Mouse (Mus musculus): ENCODE results near the gene Vsig10. TPM values are rescaled to one million over a fixed set of nuclear protein-coding genes. Genes with fewer than 3 reads are reported as not detected.
"Not testable (repeated sequence)": the region's sequence is repeated elsewhere in the genome, so short reads cannot be mapped to it uniquely, and the experiment has no call there.

Gene Vsig10
- polyA plus RNA-seq, 1 experiment, result 17.2 TPM

DNA sequence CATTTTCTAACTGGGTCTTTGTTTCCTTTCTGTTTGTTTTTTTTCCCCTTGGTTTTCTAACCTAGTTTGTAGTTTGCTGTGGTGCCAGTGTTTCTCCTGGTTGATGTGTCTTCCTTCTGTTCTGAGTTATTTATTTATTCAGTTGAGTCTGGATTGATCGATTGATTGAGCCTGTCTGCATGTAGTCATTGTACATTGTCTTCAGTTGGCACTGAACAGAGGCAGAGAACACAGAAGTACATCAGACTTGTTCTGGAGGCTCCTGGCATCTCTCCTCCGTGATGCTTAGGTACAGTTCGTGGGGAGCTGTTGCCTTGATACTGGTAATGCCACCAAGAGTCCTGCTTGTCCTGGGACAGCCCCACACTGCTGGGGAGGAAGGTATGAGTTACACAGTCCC is 45.9 kb downstream of the Vsig10 start:
- 52% methylated on average over 3 of the region's 3 CpGs for WGBS
- H3K4me3 ChIP-seq (ENCODE audit: insufficient read depth, low read depth, low read length), result no peak overlapping the region
- H3K4me1 ChIP-seq (ENCODE audit: control insufficient read depth, insufficient read depth, low read length), result peaks cover 56% of the 10 kb centered on the region
- H3K36me3 ChIP-seq (ENCODE audit: control insufficient read depth, insufficient read depth, low read length), result no peaks in the 10 kb centered on the region; the same call in 1 of the 2 replicates
- no peak for TF ChIP-seq CTCF (conservative IDR thresholded peaks at IDR 0.05; ENCODE audit: insufficient read depth, insufficient read length, low read depth, low read length)
- no peak for TF ChIP-seq POLR2A (IDR thresholded peaks at IDR 0.05; ENCODE audit: low read depth, low read length)
- H3K27ac ChIP-seq (ENCODE audit: insufficient read depth, low read depth, low read length), result 0 out of 2 replicates have a peak overlapping the region, but pooled peaks have one; percentile 41
- no peak for DNase-seq
- no peaks in the 10 kb centered on the region for H3K27me3 ChIP-seq (replicated peaks; ENCODE audit: control insufficient read depth, insufficient read depth, low read length)

DNA sequence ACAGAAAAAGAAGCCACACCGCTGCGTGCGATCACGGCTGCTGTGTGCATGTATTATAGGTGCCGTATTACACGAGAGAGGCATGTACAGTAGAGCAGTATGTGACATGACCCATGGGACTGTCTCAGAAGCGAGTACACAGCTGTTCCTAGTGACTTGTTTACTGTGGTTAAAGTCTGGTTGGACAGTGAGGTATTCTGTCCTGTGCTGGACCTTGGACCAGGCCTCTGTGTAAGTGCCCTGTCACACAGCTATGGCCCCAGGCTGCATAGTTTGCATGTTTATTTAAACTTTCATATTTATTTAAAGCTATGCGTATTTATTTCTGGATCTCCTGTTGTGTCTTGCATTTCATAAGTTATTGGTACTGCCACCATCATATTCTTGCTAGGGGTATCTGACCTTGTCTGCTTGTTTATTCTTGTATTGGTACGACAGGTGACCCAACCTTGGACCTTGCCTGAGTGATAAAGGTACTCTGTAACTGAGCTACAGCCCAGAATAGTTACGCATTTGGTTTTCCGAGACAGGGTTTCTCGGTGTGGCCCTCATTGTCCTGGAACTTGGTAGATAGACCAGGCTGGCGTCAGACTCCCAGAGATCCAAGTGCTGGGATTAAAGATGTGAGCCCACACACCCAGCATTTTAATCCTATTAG is 47.1 kb downstream of the Vsig10 start:
- TF ChIP-seq CTCF (conservative IDR thresholded peaks at IDR 0.05; ENCODE audit: insufficient read depth, insufficient read length, low read depth, low read length), result no peak
- Histone ChIP-seq H3K27ac (ENCODE audit: insufficient read depth, low read depth, low read length) (peak overlapping the region; percentile 90), H3K27me3 (replicated peaks; ENCODE audit: control insufficient read depth, insufficient read depth, low read length) (no peaks in the 10 kb centered on the region), H3K36me3 (ENCODE audit: control insufficient read depth, insufficient read depth, low read length) (no peaks in the 10 kb centered on the region; the same call in 1 of the 2 replicates), H3K4me1 (ENCODE audit: control insufficient read depth, insufficient read depth, low read length) (peaks cover 55% of the 10 kb centered on the region), H3K4me3 (ENCODE audit: insufficient read depth, low read depth, low read length) (no peak overlapping the region)
- 58% methylated on average over 13 of the region's 13 CpGs for WGBS
- DNase-seq, result peak; percentile 79

DNA sequence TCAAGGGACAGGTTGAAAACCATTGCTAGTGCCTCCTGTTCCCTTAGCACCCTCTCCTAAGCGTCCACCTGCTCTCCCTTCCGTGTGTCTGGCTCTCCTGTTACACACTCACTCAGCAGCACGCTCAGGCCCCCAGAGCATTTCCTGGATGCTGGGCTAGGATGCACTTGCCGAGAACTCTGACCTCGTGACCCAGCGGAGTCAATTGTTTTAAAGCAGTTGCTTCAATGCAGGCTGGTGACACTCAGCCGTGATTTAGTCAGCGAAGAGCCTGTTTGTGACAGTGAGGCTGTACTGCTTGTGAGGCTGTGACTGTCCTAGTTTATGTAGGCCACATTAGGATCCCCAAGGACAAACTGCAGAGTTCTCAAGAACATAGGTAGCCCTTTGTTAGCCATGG is 48.3 kb downstream of the Vsig10 start:
- Histone ChIP-seq H3K4me3 (ENCODE audit: insufficient read depth, low read depth, low read length) (no peak overlapping the region), H3K27me3 (replicated peaks; ENCODE audit: control insufficient read depth, insufficient read depth, low read length) (no peaks in the 10 kb centered on the region), H3K27ac (ENCODE audit: insufficient read depth, low read depth, low read length) (no peak overlapping the region), H3K36me3 (ENCODE audit: control insufficient read depth, insufficient read depth, low read length) (no peaks in the 10 kb centered on the region; the same call in 1 of the 2 replicates), H3K4me1 (ENCODE audit: control insufficient read depth, insufficient read depth, low read length) (peaks cover 44% of the 10 kb centered on the region)
- peak; percentile 38 for DNase-seq
- no peak for TF ChIP-seq POLR2A (IDR thresholded peaks at IDR 0.05; ENCODE audit: low read depth, low read length)
- no peak for TF ChIP-seq CTCF (conservative IDR thresholded peaks at IDR 0.05; ENCODE audit: insufficient read depth, insufficient read length, low read depth, low read length)
- 37% methylated on average over 8 of the region's 8 CpGs for WGBS

DNA sequence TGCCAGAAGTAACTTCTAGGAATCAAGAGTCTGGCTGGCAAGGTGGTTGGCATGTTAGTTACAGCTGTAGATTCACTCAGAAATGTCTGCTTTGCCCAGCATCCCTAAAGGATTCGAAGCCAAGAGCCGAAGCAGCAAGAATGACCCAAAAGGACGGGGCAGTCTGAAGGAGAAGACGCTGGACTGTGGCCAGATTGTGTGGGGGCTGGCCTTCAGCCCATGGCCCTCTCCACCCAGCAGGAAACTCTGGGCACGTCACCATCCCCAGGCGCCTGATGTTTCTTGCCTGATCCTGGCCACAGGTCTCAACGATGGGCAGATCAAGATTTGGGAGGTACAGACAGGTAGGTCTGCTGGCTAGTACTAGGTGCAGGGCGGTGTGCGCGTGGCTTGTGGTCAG is 51.7 kb downstream of the Vsig10 start:
- Histone ChIP-seq H3K4me1 (ENCODE audit: control insufficient read depth, insufficient read depth, low read length) (peaks cover 18% of the 10 kb centered on the region), H3K4me3 (ENCODE audit: insufficient read depth, low read depth, low read length) (no peak overlapping the region), H3K27me3 (replicated peaks; ENCODE audit: control insufficient read depth, insufficient read depth, low read length) (no peaks in the 10 kb centered on the region), H3K27ac (ENCODE audit: insufficient read depth, low read depth, low read length) (no peak overlapping the region), H3K36me3 (ENCODE audit: control insufficient read depth, insufficient read depth, low read length) (no peaks in the 10 kb centered on the region; the same call in 1 of the 2 replicates)
- WGBS, result 29% methylated on average over 10 of the region's 10 CpGs
- no peak for TF ChIP-seq POLR2A (IDR thresholded peaks at IDR 0.05; ENCODE audit: low read depth, low read length)
- TF ChIP-seq CTCF (conservative IDR thresholded peaks at IDR 0.05; ENCODE audit: insufficient read depth, insufficient read length, low read depth, low read length), result no peak
- DNase-seq, result peak; percentile 82

DNA sequence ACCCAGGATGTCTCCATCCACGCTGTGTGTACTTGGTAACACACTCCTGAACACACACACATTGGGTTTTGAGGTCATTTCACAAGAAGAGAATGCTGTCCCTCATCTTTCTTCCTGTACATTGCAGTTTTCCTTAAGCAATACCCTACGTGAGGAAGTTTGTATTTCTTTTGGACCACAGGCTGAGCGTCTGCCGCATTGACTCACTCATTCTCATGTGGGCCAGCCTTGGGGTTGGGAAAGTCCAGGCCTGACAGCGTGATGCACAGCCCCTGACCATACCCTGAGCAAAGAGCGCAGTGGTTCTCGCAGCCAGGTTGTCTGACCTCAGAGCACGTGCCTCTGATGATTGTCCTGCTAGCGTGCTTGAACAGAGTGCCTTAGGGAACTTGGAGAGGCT is 54.5 kb downstream of the Vsig10 start:
- WGBS, result 93% methylated on average over 9 of the region's 9 CpGs
- H3K36me3 ChIP-seq (ENCODE audit: control insufficient read depth, insufficient read depth, low read length), result no peaks in the 10 kb centered on the region
- TF ChIP-seq POLR2A (IDR thresholded peaks at IDR 0.05; ENCODE audit: low read depth, low read length) (no peak), CTCF (conservative IDR thresholded peaks at IDR 0.05; ENCODE audit: insufficient read depth, insufficient read length, low read depth, low read length) (no peak)
- no peak for DNase-seq
- H3K4me1 ChIP-seq (ENCODE audit: control insufficient read depth, insufficient read depth, low read length), result peaks cover 9% of the 10 kb centered on the region; the same call in 1 of the 2 replicates
- no peak overlapping the region for H3K4me3 ChIP-seq (ENCODE audit: insufficient read depth, low read depth, low read length)
- H3K27me3 ChIP-seq (replicated peaks; ENCODE audit: control insufficient read depth, insufficient read depth, low read length), result no peaks in the 10 kb centered on the region
- no peak overlapping the region for H3K27ac ChIP-seq (ENCODE audit: insufficient read depth, low read depth, low read length)

DNA sequence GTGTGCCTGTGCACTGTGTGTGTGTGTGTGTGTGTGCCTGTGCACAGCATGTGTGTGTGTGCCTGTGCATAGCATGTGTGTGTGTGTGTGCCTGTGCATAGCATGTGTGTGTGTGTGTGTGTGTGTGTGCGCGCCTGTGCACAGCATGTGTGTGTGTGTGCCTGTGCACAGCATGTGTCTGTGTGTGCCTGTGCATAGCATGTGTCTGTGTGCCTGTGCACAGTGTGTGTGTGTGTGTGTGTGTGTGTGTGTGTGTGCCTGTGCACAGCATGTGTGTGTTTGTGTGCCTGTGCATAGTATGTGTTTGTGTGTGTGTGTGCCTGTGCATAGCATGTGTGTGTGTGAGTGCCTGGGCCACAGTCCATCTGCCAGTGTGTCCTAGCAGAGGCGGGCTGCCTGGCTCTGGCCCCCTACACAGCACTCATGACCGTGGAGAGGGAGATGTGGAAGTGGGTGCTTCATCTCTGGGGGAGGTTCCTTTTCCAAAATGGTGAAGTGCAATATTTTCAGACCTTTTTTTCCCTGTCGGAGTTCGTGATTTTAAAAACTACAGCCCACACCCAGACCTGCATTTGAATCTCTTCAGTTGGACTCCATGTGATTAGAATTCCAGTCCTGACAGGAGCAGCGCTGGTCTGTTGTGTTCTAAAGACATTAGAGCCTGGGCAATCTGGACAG is 55.6 kb downstream of the Vsig10 start:
- Histone ChIP-seq H3K4me1 (ENCODE audit: control insufficient read depth, insufficient read depth, low read length) (peaks cover 9% of the 10 kb centered on the region; the same call in 1 of the 2 replicates), H3K27me3 (replicated peaks; ENCODE audit: control insufficient read depth, insufficient read depth, low read length) (no peaks in the 10 kb centered on the region), H3K27ac (ENCODE audit: insufficient read depth, low read depth, low read length) (no peak overlapping the region), H3K36me3 (ENCODE audit: control insufficient read depth, insufficient read depth, low read length) (no peaks in the 10 kb centered on the region), H3K4me3 (ENCODE audit: insufficient read depth, low read depth, low read length) (no peak overlapping the region)
- no peak for TF ChIP-seq CTCF (conservative IDR thresholded peaks at IDR 0.05; ENCODE audit: insufficient read depth, insufficient read length, low read depth, low read length)
- no peak for TF ChIP-seq POLR2A (IDR thresholded peaks at IDR 0.05; ENCODE audit: low read depth, low read length)
- no peak for DNase-seq
- 85% methylated on average over 7 of the region's 7 CpGs for WGBS

DNA sequence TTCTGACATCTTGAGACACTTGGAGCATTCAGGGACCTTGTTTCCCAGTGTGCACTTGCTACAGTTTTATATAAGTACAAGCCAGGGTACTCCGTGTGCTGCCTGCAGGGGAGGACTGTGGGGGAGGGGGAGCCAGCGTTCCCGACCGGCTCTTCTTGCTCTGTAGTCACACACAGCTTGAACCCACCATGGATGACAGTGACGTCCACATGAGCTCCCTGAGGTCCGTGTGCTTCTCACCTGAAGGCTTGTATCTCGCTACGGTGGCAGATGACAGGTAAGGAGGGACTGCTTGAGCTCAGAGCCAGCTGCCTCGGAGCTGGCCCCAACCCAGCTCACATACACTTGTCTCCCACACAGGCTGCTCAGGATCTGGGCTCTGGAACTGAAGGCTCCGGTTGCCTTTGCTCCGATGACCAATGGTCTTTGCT is 57.5 kb downstream of the Vsig10 start:
- Histone ChIP-seq H3K4me3 (ENCODE audit: insufficient read depth, low read depth, low read length) (no peak overlapping the region), H3K36me3 (ENCODE audit: control insufficient read depth, insufficient read depth, low read length) (no peaks in the 10 kb centered on the region), H3K27ac (ENCODE audit: insufficient read depth, low read depth, low read length) (no peak overlapping the region), H3K4me1 (ENCODE audit: control insufficient read depth, insufficient read depth, low read length) (no peaks in the 10 kb centered on the region), H3K27me3 (replicated peaks; ENCODE audit: control insufficient read depth, insufficient read depth, low read length) (no peaks in the 10 kb centered on the region)
- no peak for DNase-seq
- WGBS, result 77% methylated on average over 11 of the region's 11 CpGs
- no peak for TF ChIP-seq POLR2A (IDR thresholded peaks at IDR 0.05; ENCODE audit: low read depth, low read length)
- no peak for TF ChIP-seq CTCF (conservative IDR thresholded peaks at IDR 0.05; ENCODE audit: insufficient read depth, insufficient read length, low read depth, low read length)

DNA sequence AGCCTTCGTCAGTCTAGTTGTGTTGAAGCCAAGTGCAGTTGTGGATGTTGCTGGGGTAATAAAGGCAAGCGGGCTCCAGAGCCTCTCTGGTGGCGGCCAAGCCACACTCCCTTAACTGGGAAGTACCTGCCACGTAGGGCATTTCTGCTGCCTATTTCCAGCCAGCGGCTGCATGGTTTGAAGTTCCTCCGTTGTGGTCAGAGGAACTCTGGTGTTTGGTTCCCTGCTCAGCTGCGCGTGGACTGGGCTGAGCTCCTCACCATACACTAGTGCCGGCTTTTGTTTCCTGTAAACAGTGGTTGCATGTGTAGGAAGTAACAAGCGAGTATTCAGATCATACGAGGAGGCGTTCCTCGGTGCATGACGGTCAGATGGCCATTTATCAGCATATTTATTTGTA is 58.8 kb downstream of the Vsig10 start:
- H3K4me1 ChIP-seq (ENCODE audit: control insufficient read depth, insufficient read depth, low read length); H3K36me3 ChIP-seq (ENCODE audit: control insufficient read depth, insufficient read depth, low read length); H3K27ac ChIP-seq (ENCODE audit: insufficient read depth, low read depth, low read length); H3K27me3 ChIP-seq (replicated peaks; ENCODE audit: control insufficient read depth, insufficient read depth, low read length); DNase-seq; H3K4me3 ChIP-seq (ENCODE audit: insufficient read depth, low read depth, low read length): not testable (repeated sequence)
- 81% methylated on average over 14 of the region's 14 CpGs for WGBS
